In the genomic region with DNA sequence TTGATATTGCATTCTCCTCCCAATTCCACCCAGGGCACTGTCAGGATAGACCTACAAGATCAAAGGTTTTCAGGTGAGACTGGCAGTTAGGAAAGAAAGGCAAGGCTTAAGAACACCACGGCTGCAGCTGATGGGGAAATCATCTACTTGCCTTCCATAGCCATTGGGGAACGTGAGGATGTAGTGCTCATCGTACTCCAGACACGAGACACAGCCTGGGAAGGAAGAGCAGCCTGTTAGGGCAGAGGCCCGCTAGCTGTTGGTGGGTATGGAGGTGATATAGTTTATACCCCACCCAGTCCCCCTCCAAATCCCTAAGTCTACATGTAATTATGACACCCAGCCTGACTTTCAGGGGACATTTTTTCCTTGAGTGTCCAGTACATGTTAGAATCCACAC, we compare ENCODE assay signal across 32 mouse cellular contexts.
"Had no signal": no experiment of that assay in that cellular context is flagged by ENCODE, and none has a peak within 500 bp of the region (broad histone marks: within the 10 kb centered on the region; RNA-seq: fewer than 3 reads in every experiment).

No protein-coding gene starts in this region.

- DNase-seq: heart, postnatal 10 days; heart, postnatal 14 days; heart, postnatal 36 days; heart, postnatal 4 days; kidney, adult 11 months; kidney, adult 18-20 months; kidney, adult 8-10 months; kidney, adult 9 months; kidney, postnatal 10 days; kidney, postnatal 14 days; kidney, postnatal 25 days; kidney, postnatal 36 days; kidney, postnatal 4 days; layer of hippocampus, adult 9-11 months; layer of hippocampus, postnatal 36 days had no signal

- H3K27ac ChIP-seq: heart, embryonic 10.5 days; heart, embryonic 13.5 days; heart, embryonic 15.5 days; hindbrain, embryonic 10.5 days; hindbrain, embryonic 12.5 days; hindbrain, embryonic 13.5 days; hindbrain, embryonic 14.5 days; hindbrain, embryonic 15.5 days; hindbrain, postnatal 0 days; intestine, embryonic 15.5 days; kidney, embryonic 15.5 days; layer of hippocampus, adult 2 months had no signal

- H3K27me3 ChIP-seq: heart, embryonic 12.5 days; heart, embryonic 13.5 days; heart, embryonic 15.5 days; hindbrain, embryonic 12.5 days; hindbrain, embryonic 13.5 days; hindbrain, embryonic 15.5 days; intestine, embryonic 15.5 days; kidney, embryonic 15.5 days had no signal

- H3K9ac ChIP-seq: heart, embryonic 12.5 days; heart, embryonic 13.5 days; heart, embryonic 15.5 days; hindbrain, embryonic 12.5 days; hindbrain, embryonic 13.5 days; hindbrain, embryonic 14.5 days; hindbrain, embryonic 15.5 days; intestine, embryonic 15.5 days; kidney, embryonic 15.5 days had no signal

- H3K4me2 ChIP-seq: heart, embryonic 12.5 days; heart, embryonic 13.5 days; heart, embryonic 15.5 days; hindbrain, embryonic 12.5 days; hindbrain, embryonic 13.5 days; hindbrain, embryonic 14.5 days; hindbrain, embryonic 15.5 days; intestine, embryonic 15.5 days; kidney, embryonic 15.5 days had no signal

- H3K9me3 ChIP-seq: heart, embryonic 10.5 days; heart, embryonic 12.5 days; heart, embryonic 13.5 days; heart, embryonic 15.5 days; hindbrain, embryonic 10.5 days; hindbrain, embryonic 12.5 days; hindbrain, embryonic 13.5 days; hindbrain, embryonic 15.5 days; intestine, embryonic 15.5 days; kidney, embryonic 15.5 days had no signal

- H3K4me1 ChIP-seq: heart, embryonic 10.5 days; heart, embryonic 12.5 days; heart, embryonic 13.5 days; heart, embryonic 15.5 days; hindbrain, embryonic 10.5 days; hindbrain, embryonic 12.5 days; hindbrain, embryonic 13.5 days; hindbrain, embryonic 15.5 days; intestine, embryonic 15.5 days; kidney, embryonic 15.5 days had no signal

- H3K4me3 ChIP-seq: heart, embryonic 10.5 days; heart, embryonic 12.5 days; heart, embryonic 13.5 days; heart, embryonic 15.5 days; hindbrain, embryonic 10.5 days; hindbrain, embryonic 12.5 days; hindbrain, embryonic 13.5 days; hindbrain, embryonic 15.5 days; intestine, embryonic 15.5 days; kidney, embryonic 15.5 days; layer of hippocampus, adult 2 months had no signal

- ATAC-seq: hindbrain, embryonic 16.5 days; hindbrain, postnatal 0 days; inflammation-experienced regulatory T-cells, adult 6 months; intestine, embryonic 15.5 days; intestine, embryonic 16.5 days; intestine, postnatal 0 days had no signal
